In the genomic region with DNA sequence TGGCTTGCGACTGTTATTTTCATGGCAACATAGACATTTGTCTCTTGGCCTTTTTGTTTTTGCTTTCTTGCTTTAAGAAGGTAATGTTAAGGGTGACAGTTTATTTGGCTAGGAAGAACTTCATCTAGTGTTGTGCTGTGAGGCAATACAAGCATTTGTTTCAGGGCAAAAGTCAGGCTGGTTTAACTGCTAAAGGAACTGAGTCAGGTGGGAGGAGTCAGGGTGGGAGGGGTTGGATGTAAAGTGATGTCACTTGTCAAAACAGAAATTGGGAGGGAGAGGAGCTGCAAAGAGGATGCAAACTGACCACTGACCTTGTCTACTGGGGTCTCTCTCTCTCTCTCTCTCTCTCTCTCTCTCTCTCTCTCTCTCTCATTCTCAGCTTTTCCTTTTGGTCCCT, we compare ENCODE assay signal across 15 mouse cellular contexts. TPM values are rescaled to one million over a fixed set of nuclear protein-coding genes. Genes with fewer than 3 reads are reported as not detected.
DNase-seq lines count a peak whose midpoint lies in the region; ATAC-seq lines count a peak whose summit lies in the region.
"Had no signal": no experiment of that assay in that cellular context is flagged by ENCODE, and none has a peak within 500 bp of the region (broad histone marks: within the 10 kb centered on the region; RNA-seq: fewer than 3 reads in every experiment).

No protein-coding gene starts in this region.

- no peak overlapping the region for H3K27ac ChIP-seq in liver, embryonic 11.5 days (ENCODE audit: low read depth, low read length)
- no peak overlapping the region for H3K27ac ChIP-seq in midbrain, embryonic 14.5 days (replicated peaks; ENCODE audit: low read depth, low read length)
- H3K27ac ChIP-seq: forebrain, embryonic 13.5 days; neural tube, embryonic 12.5 days had no signal

- H3K27me3 ChIP-seq in liver, embryonic 11.5 days (replicated peaks; ENCODE audit: control insufficient read depth, insufficient read depth, low read length), result no peaks in the 10 kb centered on the region
- no peaks in the 10 kb centered on the region for H3K27me3 ChIP-seq in midbrain, embryonic 14.5 days (ENCODE audit: control insufficient read depth, insufficient read depth, low read length)
- H3K27me3 ChIP-seq: forebrain, embryonic 13.5 days; neural tube, embryonic 12.5 days had no signal

- H3K4me2 ChIP-seq in liver, embryonic 11.5 days, result no peak overlapping the region
- 0 out of 2 replicates have a peak overlapping the region, but pooled peaks have one; percentile 71 for H3K4me2 ChIP-seq in midbrain, embryonic 14.5 days (ENCODE audit: low read length)
- H3K4me2 ChIP-seq: lung, embryonic 14.5 days; neural tube, embryonic 12.5 days had no signal

- H3K4me3 ChIP-seq in liver, embryonic 11.5 days (ENCODE audit: low read depth, low read length), result no peak overlapping the region
- no peak overlapping the region for H3K4me3 ChIP-seq in midbrain, embryonic 14.5 days (replicated peaks; ENCODE audit: low read depth, low read length)
- H3K4me3 ChIP-seq: forebrain, embryonic 13.5 days; neural tube, embryonic 12.5 days had no signal

- WGBS in liver, embryonic 11.5 days, result 94% methylated on average over 1 of the region's 1 CpGs
- 92% methylated on average over 1 of the region's 1 CpGs for WGBS in midbrain, embryonic 14.5 days

- peaks cover 10% of the 10 kb centered on the region for H3K4me1 ChIP-seq in liver, embryonic 11.5 days (replicated peaks; ENCODE audit: control insufficient read depth, insufficient read depth, low read length)
- H3K4me1 ChIP-seq in midbrain, embryonic 14.5 days (ENCODE audit: control insufficient read depth, insufficient read depth, low read length), result peaks cover 23% of the 10 kb centered on the region

- no peak overlapping the region for H3K9ac ChIP-seq in liver, embryonic 11.5 days (ENCODE audit: low read depth, low read length)
- H3K9ac ChIP-seq in midbrain, embryonic 14.5 days (replicated peaks; ENCODE audit: low read length), result no peak overlapping the region
- H3K9ac ChIP-seq: forebrain, embryonic 13.5 days; lung, embryonic 14.5 days; neural tube, embryonic 12.5 days had no signal

- ATAC-seq in liver, embryonic 11.5 days (replicated peaks; ENCODE audit: low FRiP score), result no peak
- ATAC-seq in midbrain, embryonic 14.5 days (ENCODE audit: low FRiP score, low TSS enrichment), result no peak
- ATAC-seq: forebrain, embryonic 13.5 days had no signal

- DNase-seq in liver (peak; percentile 12), 416B (ENCODE audit: low read depth) (peak; percentile 71), ZHBTc4 (ENCODE audit: low read depth, low spot score) (peak; percentile 13)
- no peak for DNase-seq in liver, embryonic 11.5 days (ENCODE audit: low spot score)
- no peak for DNase-seq in midbrain, embryonic 14.5 days
- no peak for DNase-seq in gastrocnemius, postnatal 10 days
- DNase-seq in spleen, postnatal 14 days (ENCODE audit: low spot score in 2 of 2), result no peak
- DNase-seq: cerebellum, adult 9-10 months; gastrocnemius, postnatal 36 days; kidney, adult 11 months; lung, embryonic 14.5 days had no signal

- no peaks in the 10 kb centered on the region for H3K36me3 ChIP-seq in liver, embryonic 11.5 days (ENCODE audit: control insufficient read depth, insufficient read depth, low read length)
- H3K36me3 ChIP-seq in midbrain, embryonic 14.5 days (ENCODE audit: control insufficient read depth, insufficient read depth, low read length), result no peaks in the 10 kb centered on the region
- H3K36me3 ChIP-seq: neural tube, embryonic 12.5 days had no signal

- no peaks in the 10 kb centered on the region for H3K9me3 ChIP-seq in liver, embryonic 11.5 days (ENCODE audit: control insufficient read depth, low read length)
- H3K9me3 ChIP-seq in midbrain, embryonic 14.5 days (ENCODE audit: control insufficient read depth, low read length), result no peaks in the 10 kb centered on the region
- H3K9me3 ChIP-seq: forebrain, embryonic 13.5 days; neural tube, embryonic 12.5 days had no signal

RNA-seq across cellular contexts. Expression of gene B430305J03Rik, which starts 2.7 kb away (rescaled TPM):
- polyA plus RNA-seq in liver, embryonic 11.5 days (2014; fragmentation: Nextera tagmentation; extraction: Ambion mirVana), result not detected in 2 replicates
- not detected in 2 replicates for polyA plus RNA-seq in midbrain, embryonic 14.5 days (2014; fragmentation: Nextera tagmentation; extraction: Ambion mirVana)
- under 1 TPM; 0.21 to 0.27 TPM for total RNA-seq in gastrocnemius, postnatal 10 days (2021)
- total RNA-seq: gastrocnemius, postnatal 36 days had no signal
- polyA plus RNA-seq: forebrain, embryonic 13.5 days; heart, embryonic 16.5 days; limb, embryonic 11.5 days; lung, embryonic 14.5 days; neural tube, embryonic 12.5 days had no signal

RNA-seq across cellular contexts. Expression of gene Rap2b, which starts 7.0 kb away (rescaled TPM):
- polyA plus RNA-seq in liver, embryonic 11.5 days (2014; fragmentation: Nextera tagmentation; extraction: Ambion mirVana), result 7.2 and 7.5 TPM in 2 replicates
- 12.6 and 13.2 TPM in 2 replicates for polyA plus RNA-seq in midbrain, embryonic 14.5 days (2014; fragmentation: Nextera tagmentation; extraction: Ambion mirVana)
- total RNA-seq in gastrocnemius, postnatal 10 days (2021), result 1 to 10 TPM; 4.6 to 6.5 TPM

Comparison
In these comparisons a context has a peak if more than half of its experiments do, and no peak if none do; other contexts are left out.
1. DNase-seq: peak in liver (single experiment), 416B (single experiment) and ZHBTc4 (single experiment); none in liver, embryonic 11.5 days (single experiment), midbrain, embryonic 14.5 days (single experiment), gastrocnemius, postnatal 10 days (single experiment) and spleen, postnatal 14 days (0 of 2).